ENCODE assay signal across 9 mouse cellular contexts in genomic region chr12:38777316-38777715, GRCm38 (mm10). TPM values are rescaled to one million over a fixed set of nuclear protein-coding genes. Genes with fewer than 3 reads are reported as not detected.
A peak's percentile ranks its signal among the peaks of the same experiment; 100 is the strongest.
DNase-seq lines count a peak whose midpoint lies in the region; ATAC-seq and TF ChIP-seq lines count a peak whose summit lies in the region.
"Had no signal": no experiment of that assay in that cellular context is flagged by ENCODE, and none has a peak within 500 bp of the region (broad histone marks: within the 10 kb centered on the region; RNA-seq: fewer than 3 reads in every experiment).

No protein-coding gene starts in this region.

- DNase-seq in gastrocnemius, postnatal 10 days: peak; percentile 10
- DNase-seq in gastrocnemius, postnatal 36 days: no peak
- peak; percentile 37 for DNase-seq in liver, adult 2 months (ENCODE audit: extremely low read depth, low read depth, low spot score)
- no peak for DNase-seq in liver
- no peak for DNase-seq in cerebellum, postnatal 36 days

- ATAC-seq in limb, embryonic 13.5 days (ENCODE audit: low FRiP score, low read depth): no peak
- no peak for ATAC-seq in stomach, embryonic 14.5 days (ENCODE audit: insufficient number of reproducible peaks, insufficient read depth, low FRiP score, low read depth)
- no peak for ATAC-seq in cerebellum, adult (ENCODE audit: insufficient number of reproducible peaks, low FRiP score, low TSS enrichment)

- H3K9ac ChIP-seq in liver, adult 2 months (ENCODE audit: low read depth, low read length): no peak overlapping the region
- no peak overlapping the region for H3K9ac ChIP-seq in limb, embryonic 13.5 days
- no peak overlapping the region for H3K9ac ChIP-seq in stomach, embryonic 14.5 days (replicated peaks; ENCODE audit: low read depth, low read length)
- H3K9ac ChIP-seq: midbrain, embryonic 12.5 days had no signal

- intact Hi-C loops in gastrocnemius, postnatal 36 days (cut with DNase I): no loop called here

- H3K4me2 ChIP-seq in limb, embryonic 13.5 days (replicated peaks): peak overlapping the region; percentile 96
- 0 out of 2 replicates have a peak overlapping the region, but pooled peaks have one; percentile 95 for H3K4me2 ChIP-seq in stomach, embryonic 14.5 days (replicated peaks; ENCODE audit: low read depth, low read length)

- H3K4me3 ChIP-seq in liver, adult 2 months (ENCODE audit: insufficient read depth, low read depth, low read length): no peak overlapping the region
- peak overlapping the region; percentile 63 for H3K4me3 ChIP-seq in limb, embryonic 13.5 days
- no peak overlapping the region for H3K4me3 ChIP-seq in stomach, embryonic 14.5 days (ENCODE audit: low read depth, low read length)

- H3K4me1 ChIP-seq in liver, adult 2 months (ENCODE audit: control insufficient read depth, insufficient read depth, low read length): peaks cover 7% of the 10 kb centered on the region
- H3K4me1 ChIP-seq in limb, embryonic 13.5 days: peaks cover 11% of the 10 kb centered on the region
- peaks cover 6% of the 10 kb centered on the region; the same call in 1 of the 2 replicates for H3K4me1 ChIP-seq in stomach, embryonic 14.5 days (ENCODE audit: control insufficient read depth, insufficient read depth, low read length)

- H3K36me3 ChIP-seq in liver, adult 2 months (ENCODE audit: control insufficient read depth, insufficient read depth, low read length): no peaks in the 10 kb centered on the region
- H3K36me3 ChIP-seq in limb, embryonic 13.5 days: no peaks in the 10 kb centered on the region
- H3K36me3 ChIP-seq in stomach, embryonic 14.5 days (ENCODE audit: control insufficient read depth, insufficient read depth, low read length): no peaks in the 10 kb centered on the region
- H3K36me3 ChIP-seq: midbrain, embryonic 12.5 days had no signal

- no peaks in the 10 kb centered on the region for H3K27me3 ChIP-seq in liver, adult 2 months (ENCODE audit: control insufficient read depth, insufficient read depth, low read length)
- H3K27me3 ChIP-seq in limb, embryonic 13.5 days: no peaks in the 10 kb centered on the region
- H3K27me3 ChIP-seq in stomach, embryonic 14.5 days (ENCODE audit: control insufficient read depth, insufficient read depth, low read length): no peaks in the 10 kb centered on the region
- H3K27me3 ChIP-seq: midbrain, embryonic 12.5 days had no signal

- no peak for TF ChIP-seq POLR2A in liver, adult 2 months (IDR thresholded peaks at IDR 0.05; ENCODE audit: extremely low read depth, insufficient read depth, low read length)

- no peaks in the 10 kb centered on the region for H3K9me3 ChIP-seq in limb, embryonic 13.5 days
- no peaks in the 10 kb centered on the region for H3K9me3 ChIP-seq in stomach, embryonic 14.5 days (ENCODE audit: control insufficient read depth, low read depth, low read length)
- H3K9me3 ChIP-seq: midbrain, embryonic 12.5 days had no signal

- no peaks in the 10 kb centered on the region for H3K79me2 ChIP-seq in liver, adult 2 months (ENCODE audit: control insufficient read depth, insufficient read depth, low read length)

- no peak for TF ChIP-seq CTCF in liver, adult 2 months (IDR thresholded peaks at IDR 0.05; ENCODE audit: low read depth, low read length)

- WGBS in liver, adult 2 months: 69% methylated on average over 7 of the region's 7 CpGs
- 53% methylated on average over 7 of the region's 7 CpGs for WGBS in limb, embryonic 13.5 days
- 74% methylated on average over 7 of the region's 7 CpGs for WGBS in stomach, embryonic 14.5 days

- no peak overlapping the region for H3K27ac ChIP-seq in liver, adult 2 months (replicated peaks; ENCODE audit: insufficient read depth, low read depth, low read length)
- peak overlapping the region; percentile 75 for H3K27ac ChIP-seq in limb, embryonic 13.5 days
- H3K27ac ChIP-seq in stomach, embryonic 14.5 days (ENCODE audit: low read length): no peak overlapping the region
- H3K27ac ChIP-seq: midbrain, embryonic 12.5 days had no signal

RNA-seq across cellular contexts. Expression of gene Etv1, which starts 1.9 kb away (rescaled TPM):
- 1 to 10 TPM; 8.5 to 8.6 TPM for total RNA-seq in gastrocnemius, postnatal 10 days (2021)
- total RNA-seq in gastrocnemius, postnatal 36 days (2021): 1 to 10 TPM; 6.1 to 6.6 TPM
- total RNA-seq in liver, adult 2 months (2014; rRNA removed): 0.83 and 0.87 TPM in 2 replicates
- 0.23 and 0.39 TPM in 2 replicates for polyA plus RNA-seq in liver, adult 2 months (2012; rRNA removed)
- 26.1 and 31.0 TPM in 2 replicates for polyA plus RNA-seq in limb, embryonic 13.5 days (2015; fragmentation: Nextera tagmentation; extraction: Ambion mirVana)
- polyA plus RNA-seq in stomach, embryonic 14.5 days (2014; fragmentation: Nextera tagmentation; extraction: Ambion mirVana): 60.2 and 61.6 TPM in 2 replicates

Comparison
In these comparisons a context has a peak if more than half of its experiments do, and no peak if none do; other contexts are left out.
1. DNase-seq: peak in gastrocnemius, postnatal 10 days (single experiment) and liver, adult 2 months (single experiment); none in gastrocnemius, postnatal 36 days (0 of 2), liver (single experiment) and cerebellum, postnatal 36 days (0 of 2).